Mouse (Mus musculus): Measurements from ENCODE around the gene Pappa. TPM values are rescaled to one million over a fixed set of nuclear protein-coding genes. Genes with fewer than 3 reads are reported as not detected.
A peak's percentile ranks its signal among the peaks of the same experiment; 100 is the strongest.

The Pappa gene
- total RNA-seq, 2 experiments from 2014 or later: 0.43 to 0.50 TPM

GRCm38 (mm10) chr4:65317877-65318525 is 194.0 kb downstream of the Pappa start:
- intact Hi-C loops (cut with DNase I): no loop called here

GRCm38 (mm10) chr4:65321340-65321739 is 197.4 kb downstream of the Pappa start:
- no peak for DNase-seq
- intact Hi-C loops (cut with DNase I): no loop called here

More at GRCm38 (mm10) chr4:65317877-65318525, 194.0 kb downstream of the Pappa start:
- DNase-seq: peak in 1 of 2 experiments; percentile 6

- intact Hi-C loops (cut with DNase I): no loop called here
- peak in 1 of 2 experiments; percentile 27 for DNase-seq
Observed at GRCm38 (mm10) chr4:65321959-65322358, 198.0 kb downstream of the Pappa start.

GRCm38 (mm10) chr4:65325816-65326215 is 201.8 kb downstream of the Pappa start:
- DNase-seq: no peak
- intact Hi-C loops (cut with DNase I): no loop called here

GRCm38 (mm10) chr4:65328486-65329308 is 204.7 kb downstream of the Pappa start:
- DNase-seq: no peak
- intact Hi-C loops (cut with DNase I): no loop called here

- intact Hi-C loops (cut with DNase I): no loop called here
- no peak for DNase-seq
Observed at GRCm38 (mm10) chr4:65333718-65334117, 209.7 kb downstream of the Pappa start.

GRCm38 (mm10) chr4:65341766-65342165 is 217.8 kb downstream of the Pappa start:
- intact Hi-C loops (cut with DNase I): no loop called here
- no peak for DNase-seq

GRCm38 (mm10) chr4:65350521-65350920 is 226.5 kb downstream of the Pappa start:
- intact Hi-C loops (cut with DNase I): no loop called here
- no peak for DNase-seq

- DNase-seq: peak; percentile 10 to 29
- intact Hi-C loops (cut with DNase I): no loop called here
Observed at GRCm38 (mm10) chr4:65354580-65354979, 230.6 kb downstream of the Pappa start.

GRCm38 (mm10) chr4:65367135-65367534 is 243.2 kb downstream of the Pappa start:
- intact Hi-C loops (cut with DNase I): no loop called here
- DNase-seq: no peak

GRCm38 (mm10) chr4:65372731-65373130 is 248.8 kb downstream of the Pappa start:
- intact Hi-C loops (cut with DNase I): no loop called here
- peak; percentile 27 to 31 for DNase-seq

GRCm38 (mm10) chr4:65373841-65374240 is 249.9 kb downstream of the Pappa start:
- DNase-seq: no peak
- intact Hi-C loops (cut with DNase I): no loop called here

GRCm38 (mm10) chr4:65376571-65376970 is 252.6 kb downstream of the Pappa start:
- DNase-seq: no peak
- intact Hi-C loops (cut with DNase I): no loop called here

GRCm38 (mm10) chr4:65379461-65379860 is 255.5 kb downstream of the Pappa start:
- intact Hi-C loops (cut with DNase I): no loop called here
- DNase-seq: no peak

- no peak for DNase-seq
- intact Hi-C loops (cut with DNase I): no loop called here
Observed at GRCm38 (mm10) chr4:65383070-65383469, 259.1 kb downstream of the Pappa start.

- intact Hi-C loops (cut with DNase I): no loop called here
- no peak for DNase-seq
Observed at GRCm38 (mm10) chr4:65391001-65391400, 267.0 kb downstream of the Pappa start.

- intact Hi-C loops (cut with DNase I): no loop called here
- no peak for DNase-seq
Observed at GRCm38 (mm10) chr4:65396806-65397205, 272.8 kb downstream of the Pappa start.

GRCm38 (mm10) chr4:65399457-65399856 is 275.5 kb downstream of the Pappa start:
- no peak for DNase-seq
- intact Hi-C loops (cut with DNase I): no loop called here

- DNase-seq: no peak
- intact Hi-C loops (cut with DNase I): no loop called here
Observed at GRCm38 (mm10) chr4:65402286-65402685, 278.3 kb downstream of the Pappa start.

GRCm38 (mm10) chr4:65402836-65403634 is 279.1 kb downstream of the Pappa start:
- no peak for DNase-seq
- intact Hi-C loops (cut with DNase I): no loop called here

Measured in heart, postnatal 36 days (tissue).